Mouse (Mus musculus) Patski (cell line): ENCODE measurements around the gene Idh3b. TPM values are rescaled to one million over a fixed set of nuclear protein-coding genes. Genes with fewer than 3 reads are reported as not detected.

Experiments used
- ATAC-seq: fragments of 100-300 bp; one replicate; pipeline ENCODE4 v1.8.0; 2021
- CTCF ChIA-PET: fragments of 350-600 bp; sonication (Branson Sonifier 250); formaldehyde crosslinking; loops from one replicate; lab custom pipeline; 2022; ENCODE audit warnings: inconsistent platforms; lab: Charles Lee
- POLR2A ChIA-PET: fragments of 350-600 bp; sonication (Branson Sonifier 250); formaldehyde crosslinking; loops from one replicate; lab custom pipeline; 2022; ENCODE audit warnings: antibody characterized with exemption, inconsistent platforms; lab: Charles Lee
- DNase-seq: peaks from one replicate; pipeline ENCODE4 v3.0.0-alpha.2; 2011; ENCODE audit warnings: low read depth, low spot score
- H3K27me3 ChIP-seq: fragments of 371-371 bp; one replicate; pipeline ENCODE4 v1.5.1; 2021
- CTCF ChIP-seq: fragments of 100-300 bp; IDR thresholded peaks from one replicate; pipeline ENCODE4 v1.5.1; 2021
- in situ Hi-C: fragments of 300-500 bp; cut with MboI; formaldehyde crosslinking; loops from 3 replicates; pipeline ENCODE4 v1.11.1; 2018; ENCODE audit warnings: low pct_unique_long_range_greater_than_20kb, mixed read lengths
- polyA plus RNA-seq: library from polyadenylated mRNA; unstranded; gene quantifications from one replicate; pipeline ENCODE4 v1.2.3, GENCODE M21; 2021

The Idh3b gene
- polyA plus RNA-seq, 1 experiment from 2014 or later, result 267 TPM

- ChIA-PET CTCF (no interaction called here), POLR2A (no interaction called here)
- no peak for TF ChIP-seq CTCF
- no peak for DNase-seq
- in situ Hi-C loops, result no loop called here
- no peaks in the 10 kb centered on the region for H3K27me3 ChIP-seq
- no peak for ATAC-seq
These were observed 16.3 kb downstream of the Idh3b start for GRCm38 (mm10) chr2:130268074-130268473.

DNA sequence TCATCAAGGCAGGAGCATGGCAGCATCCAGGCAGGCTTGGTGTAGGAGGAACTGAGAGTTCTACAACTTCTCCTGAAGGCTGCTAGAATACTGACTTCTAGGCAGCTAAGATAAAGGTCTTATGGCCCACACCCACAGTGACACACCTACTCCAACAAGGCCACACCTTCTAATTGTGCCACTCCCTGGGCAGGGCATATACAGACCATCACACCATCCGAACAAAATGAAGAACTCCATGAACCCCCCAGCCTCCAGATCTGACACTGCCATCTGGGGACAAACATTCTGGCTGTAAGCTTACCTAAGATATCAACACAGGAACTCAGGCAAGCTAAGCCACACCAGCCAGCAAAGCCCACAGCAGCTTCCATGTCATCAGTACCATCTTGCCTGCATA is 18.8 kb downstream of the Idh3b start:
- DNase-seq, result no peak
- no peak for TF ChIP-seq CTCF
- ChIA-PET POLR2A (no interaction called here), CTCF (interaction anchor here (1.0 kb wide), 1 partner anchor 19 kb away, joined by 3 read pairs; no protein-coding TSS in a partner anchor)
- no peak for ATAC-seq
- no peaks in the 10 kb centered on the region for H3K27me3 ChIP-seq
- in situ Hi-C loops, result no loop called here

- in situ Hi-C loops, result no loop called here
- ChIA-PET CTCF (no interaction called here), POLR2A (no interaction called here)
- TF ChIP-seq CTCF, result no peak
- DNase-seq (no peak), ATAC-seq (no peak)
- peaks cover 15% of the 10 kb centered on the region for H3K27me3 ChIP-seq
These were observed 21.9 kb downstream of the Idh3b start for GRCm38 (mm10) chr2:130262398-130262797.

DNA sequence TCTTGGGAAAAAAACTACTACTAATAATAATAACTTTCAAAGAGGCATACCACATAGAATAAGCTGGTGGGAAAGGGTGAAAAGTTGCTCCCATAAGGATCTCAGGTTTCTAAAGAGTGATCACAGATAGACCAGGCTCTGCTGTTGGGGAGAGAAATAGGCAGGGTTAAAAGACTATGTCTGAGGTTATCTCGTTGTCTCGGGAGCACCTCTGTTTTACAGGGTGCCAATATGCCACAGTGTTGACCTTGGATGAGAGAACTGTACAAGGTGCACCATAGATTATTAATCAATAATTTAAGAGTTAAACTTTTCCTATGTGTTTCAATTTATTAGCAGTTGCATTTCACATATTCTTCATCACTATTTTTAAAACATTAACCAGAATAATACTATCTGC is 22.4 kb downstream of the Idh3b start:
- ATAC-seq, result no peak
- ChIA-PET POLR2A (no interaction called here), CTCF (no interaction called here)
- in situ Hi-C loops, result no loop called here
- no peak for TF ChIP-seq CTCF
- H3K27me3 ChIP-seq, result peaks cover 20% of the 10 kb centered on the region
- DNase-seq, result no peak

DNA sequence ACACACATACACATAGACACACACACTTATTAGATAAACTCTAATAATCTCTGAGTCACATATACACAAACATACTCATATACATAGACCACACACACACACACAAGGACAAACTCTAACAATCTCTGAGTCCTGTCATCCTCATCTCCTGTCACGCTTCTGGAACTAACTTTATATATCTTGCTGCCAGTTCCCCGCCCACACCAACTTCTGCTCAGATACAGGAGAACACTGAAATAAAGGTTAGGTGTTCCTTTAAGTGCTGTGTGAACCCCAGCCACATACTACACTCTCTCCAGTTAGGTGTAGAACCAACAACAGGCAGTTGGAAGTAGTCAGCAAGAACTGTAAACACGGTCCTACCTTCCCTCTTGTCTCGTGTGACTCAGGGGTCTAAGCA is 23.5 kb downstream of the Idh3b start:
- POLR2A ChIA-PET, result no interaction called here
- in situ Hi-C loops, result no loop called here

DNA sequence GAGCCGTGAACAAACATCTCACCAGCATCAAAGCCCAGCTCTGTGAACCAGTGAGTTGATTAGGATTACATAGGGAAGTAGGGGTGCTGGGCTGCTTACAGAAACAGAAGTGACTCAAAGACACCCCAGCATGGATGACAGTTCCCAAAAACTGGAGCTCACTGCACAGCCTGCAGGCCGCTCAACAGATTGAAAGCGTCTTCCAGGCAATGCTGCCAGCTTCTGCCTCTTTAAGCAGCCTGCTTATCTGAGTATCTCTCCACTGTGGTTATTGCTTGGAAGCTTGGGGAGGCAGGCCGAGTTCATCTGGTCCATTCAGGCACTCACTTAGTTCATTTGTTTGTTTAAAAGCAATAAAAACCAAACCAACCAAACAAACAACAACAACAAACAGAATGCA is 27.6 kb downstream of the Idh3b start:
- no peak for TF ChIP-seq CTCF
- ChIA-PET CTCF (no interaction called here), POLR2A (interaction anchor here (0.6 kb wide), 1 partner anchor 16 kb away, joined by 3 read pairs; no protein-coding TSS in a partner anchor)
- DNase-seq, result no peak
- no peak for ATAC-seq
- in situ Hi-C loops, result no loop called here
- H3K27me3 ChIP-seq, result peaks cover 26% of the 10 kb centered on the region

More for the DNA sequence above, 23.5 kb downstream of the Idh3b start:
- H3K27me3 ChIP-seq, result peaks cover 23% of the 10 kb centered on the region
- CTCF ChIA-PET, result no interaction called here
- ATAC-seq (no peak), DNase-seq (no peak)
- TF ChIP-seq CTCF, result no peak

- peaks cover 30% of the 10 kb centered on the region for H3K27me3 ChIP-seq
- ChIA-PET CTCF (interaction anchor here (3.1 kb wide), 1 partner anchor 181 kb away, joined by 25 read pairs; no protein-coding TSS in a partner anchor), POLR2A (no interaction called here)
- DNase-seq, result no peak
- in situ Hi-C loops, result loop anchor here (5.0 kb wide), 1 partner anchor 176 kb away; no protein-coding TSS in a partner anchor
- no peak for TF ChIP-seq CTCF
- no peak for ATAC-seq
These were observed 36.1 kb downstream of the Idh3b start for GRCm38 (mm10) chr2:130248226-130248625.

DNA sequence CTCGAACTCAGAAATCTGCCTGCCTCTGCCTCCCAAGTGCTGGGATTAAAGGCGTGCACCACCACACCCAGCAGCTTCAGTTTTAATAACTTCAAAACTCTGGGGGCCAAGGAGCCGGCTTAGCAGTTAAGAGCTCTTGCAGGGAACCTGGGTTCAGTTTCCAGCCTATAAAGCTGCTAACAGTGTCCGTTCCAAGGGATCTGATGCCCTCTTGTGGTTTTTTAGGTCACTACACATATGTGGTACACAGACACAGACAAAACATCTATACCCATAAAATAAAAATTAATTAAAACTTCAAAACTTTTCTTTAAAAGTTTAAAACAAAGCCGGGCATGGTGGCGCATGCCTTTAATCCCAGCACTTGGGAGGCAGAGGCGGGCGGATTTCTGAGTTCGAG is 37.4 kb downstream of the Idh3b start:
- DNase-seq (no peak), ATAC-seq (no peak)
- in situ Hi-C loops, result loop anchor here (5.0 kb wide), 1 partner anchor 175 kb away; no protein-coding TSS in a partner anchor
- POLR2A ChIA-PET, result no interaction called here
- peaks cover 42% of the 10 kb centered on the region for H3K27me3 ChIP-seq
- CTCF ChIA-PET, result interaction anchor here (0.9 to 3.1 kb wide), 7 partner anchors 10 to 179 kb away, joined by 3 to 25 read pairs (median 3); no protein-coding TSS in a partner anchor
- TF ChIP-seq CTCF, result peak; percentile 70

Other genes starting within 250 kb of the Idh3b start
- not detected for gene Tgm6, start 172.1 kb downstream of the Idh3b start, polyA plus RNA-seq
- gene Snrpb, start 105.1 kb downstream of the Idh3b start, polyA plus RNA-seq, result 283 TPM
- gene Tmc2, start 89.4 kb downstream of the Idh3b start, polyA plus RNA-seq, result not detected
- gene Nop56, start 10.1 kb downstream of the Idh3b start, polyA plus RNA-seq, result 139 TPM
- gene Ebf4, start 10.6 kb upstream of the Idh3b start, polyA plus RNA-seq, result 18.9 TPM
- gene Cpxm1, start 113.0 kb upstream of the Idh3b start, polyA plus RNA-seq, result 0.82 TPM
- gene Gm28372, start 120.7 kb upstream of the Idh3b start, polyA plus RNA-seq, result 0.06 TPM
- not detected for gene 1700020A23Rik, start 120.7 kb upstream of the Idh3b start, polyA plus RNA-seq
- gene Tmem239, start 121.9 kb upstream of the Idh3b start, polyA plus RNA-seq, result not detected
- gene Vps16, start 139.8 kb upstream of the Idh3b start, polyA plus RNA-seq, result 67.1 TPM
- gene Pced1a, start 140.2 kb upstream of the Idh3b start, polyA plus RNA-seq, result 29.9 TPM
- gene Ptpra, start 165.7 kb upstream of the Idh3b start, polyA plus RNA-seq, result 90.4 TPM